Mouse (Mus musculus): ENCODE measurements around the gene Mrap2.

Mrap2 gene

DNA sequence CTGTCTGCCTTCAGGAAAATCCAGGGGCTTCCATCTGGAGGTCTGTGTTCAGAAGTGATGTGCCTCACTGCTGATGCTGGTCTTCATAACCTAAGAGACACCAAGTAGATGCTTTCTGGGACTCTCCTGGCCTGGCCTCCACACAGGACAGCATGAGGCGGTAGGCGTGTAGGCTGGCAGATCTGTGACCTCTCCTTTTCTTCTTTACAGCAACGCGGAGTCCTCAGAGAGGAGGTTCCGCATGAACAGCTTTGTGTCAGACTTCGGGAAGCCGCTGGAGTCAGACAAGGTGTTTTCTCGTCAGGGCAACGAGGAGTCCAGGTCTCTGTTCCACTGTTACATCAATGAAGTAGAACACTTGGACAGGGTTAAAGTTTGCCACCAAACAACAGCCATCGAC, 38.1 kb downstream of the Mrap2 start:
- no peak for DNase-seq

DNA sequence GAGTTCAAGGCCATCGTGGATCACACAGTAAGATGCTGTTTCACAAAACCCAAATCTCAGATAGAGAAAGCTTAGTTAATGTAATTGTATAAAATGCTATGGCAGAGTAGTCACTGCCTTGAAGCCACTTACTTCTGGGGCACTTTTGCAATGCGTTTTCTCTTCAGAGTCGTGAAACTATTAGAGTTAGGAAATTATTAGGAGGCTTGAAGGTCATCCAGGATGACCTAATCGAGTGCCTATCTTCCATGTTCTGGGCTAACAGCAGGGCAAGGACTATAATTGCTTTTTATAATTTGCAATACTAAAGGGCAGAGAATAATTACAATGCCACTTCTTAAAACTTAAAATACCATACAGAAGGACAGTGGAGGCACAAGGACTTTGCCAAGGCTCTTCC, 43.2 kb downstream of the Mrap2 start:
- no peak for DNase-seq

GRCm38 (mm10) chr9:87193721-87194120, 49.6 kb downstream of the Mrap2 start:
- no peak for DNase-seq

- no peak for DNase-seq
Observed at GRCm38 (mm10) chr9:87197277-87197676, 53.2 kb downstream of the Mrap2 start.

DNA sequence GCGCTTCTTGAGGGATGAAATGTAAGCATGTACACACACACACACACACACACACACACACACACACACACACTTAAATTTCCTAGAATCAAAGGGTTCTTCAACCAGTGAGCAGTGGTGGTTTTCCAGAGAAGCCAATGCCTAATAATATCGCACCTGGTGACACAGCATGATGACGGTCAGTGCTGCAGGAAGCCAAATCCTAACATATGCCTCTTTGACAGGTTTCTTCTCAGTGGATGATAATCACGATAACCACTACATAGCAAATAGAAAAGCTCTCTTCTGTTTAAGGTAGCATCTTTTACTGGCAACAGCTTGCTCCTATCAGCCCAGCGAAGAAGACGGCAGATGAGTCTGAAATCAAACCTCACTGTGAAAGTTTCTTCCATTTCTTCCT, 53.9 kb downstream of the Mrap2 start:
- DNase-seq = peak; percentile 45

DNA sequence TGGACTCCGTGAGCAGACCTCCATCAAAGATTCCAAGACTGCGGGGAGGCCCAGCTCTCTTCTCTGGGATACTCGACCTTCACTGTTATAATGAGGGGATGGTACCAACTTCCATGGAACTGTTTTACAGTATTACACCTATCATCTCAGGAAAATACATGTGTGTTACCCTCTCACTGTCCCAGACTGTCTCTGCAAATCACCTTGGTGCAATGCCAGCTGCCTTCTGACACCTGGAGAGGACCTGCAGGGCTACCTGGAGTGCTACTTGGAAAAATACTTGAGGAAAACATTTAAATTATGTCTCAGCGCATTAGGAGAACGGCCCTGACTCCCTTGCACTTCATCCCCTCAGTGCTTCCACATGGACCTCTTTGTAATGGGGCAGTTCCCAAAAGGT, 56.3 kb downstream of the Mrap2 start:
- no peak for DNase-seq

- no peak for DNase-seq
Observed at GRCm38 (mm10) chr9:87200919-87201318, 56.8 kb downstream of the Mrap2 start.

DNA sequence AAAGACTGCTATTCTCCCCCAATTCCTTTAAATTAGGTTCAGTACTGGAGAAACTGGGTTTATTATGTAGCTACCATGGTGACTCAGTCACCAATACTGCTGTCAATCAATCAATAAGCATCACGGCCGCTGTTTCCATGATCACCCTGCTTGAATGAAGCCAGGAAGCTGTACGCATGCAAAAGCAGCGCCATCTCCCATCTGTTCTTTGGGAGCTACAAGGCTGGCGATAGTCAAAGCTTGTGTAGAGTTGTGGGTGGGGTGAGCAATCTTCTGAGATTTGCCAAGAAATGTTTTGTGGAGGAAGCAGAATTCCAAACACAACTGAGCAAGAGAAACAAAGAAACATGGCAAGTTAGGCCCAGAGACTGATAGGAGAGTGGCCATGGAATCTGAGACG, 58.3 kb downstream of the Mrap2 start:
- DNase-seq = no peak

DNA sequence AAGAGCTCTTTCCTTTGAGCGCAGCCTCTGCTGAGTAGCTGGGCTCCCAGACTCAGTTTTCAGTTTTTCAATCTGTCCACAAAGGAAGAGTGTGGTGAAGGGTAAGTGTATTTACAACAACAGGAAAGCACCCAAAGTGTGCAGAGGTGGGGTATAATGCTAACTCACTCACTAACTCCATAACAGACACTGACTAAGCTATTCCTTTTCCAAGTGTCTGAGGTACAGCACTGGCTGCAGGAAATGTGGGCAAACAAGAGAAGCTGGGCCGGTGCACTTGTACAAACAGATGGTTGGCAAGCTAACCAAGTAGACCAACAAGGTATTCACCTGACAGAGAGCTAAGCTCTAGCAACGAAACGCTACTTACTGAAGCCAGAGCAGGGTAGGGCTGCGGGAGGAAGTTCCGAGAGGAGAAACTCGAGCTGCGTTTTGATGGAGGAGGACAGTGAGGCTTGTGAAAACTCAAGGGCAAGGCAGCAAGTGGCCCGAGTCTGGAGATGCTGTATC, 66.8 kb downstream of the Mrap2 start:
- DNase-seq = no peak

DNA sequence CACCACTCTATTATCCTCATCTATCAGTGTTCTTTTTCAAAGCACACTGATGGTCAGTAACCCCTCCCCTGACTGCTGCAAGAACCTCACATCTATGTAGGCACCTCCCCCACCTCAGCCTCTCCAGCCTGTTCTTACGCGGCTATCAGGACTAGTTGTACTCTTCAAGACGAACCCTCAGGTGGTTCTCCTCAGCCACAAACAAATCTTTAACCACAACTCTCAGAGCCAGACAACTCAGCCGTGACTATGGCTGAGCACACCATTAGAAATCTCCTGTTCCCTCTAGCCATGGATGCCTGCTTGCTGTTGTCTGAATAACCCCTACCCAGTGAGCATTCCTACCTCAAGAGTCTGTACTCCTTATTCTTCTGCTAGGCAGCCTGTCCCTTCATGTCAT, 69.1 kb downstream of the Mrap2 start:
- no peak for DNase-seq
